Mouse (Mus musculus) limb, embryonic 14.5 days (tissue): ENCODE data around the gene Stk26. TPM values are rescaled to one million over a fixed set of nuclear protein-coding genes. Genes with fewer than 3 reads are reported as not detected.

Experiments used
- ATAC-seq: fragments of 200-750 bp; cut with Nextera tagmentation; 2 replicates; pipeline ENCODE4 v1.8.0; 2017; ENCODE audit warnings: low read depth, moderate number of reproducible peaks, moderate TSS enrichment; ENCODE audit not compliant: low FRiP score
- DNase-seq: peaks from one replicate; pipeline ENCODE4 v3.0.0-alpha.2; 2015; ENCODE audit warnings: low spot score
- H3K27ac ChIP-seq: fragments of 300-500 bp; sonication (generic); replicated peaks from 2 replicates; pipeline ENCODE4 v1.5.1; 2014; ENCODE audit warnings: low read depth, mild to moderate bottlenecking, low read length, moderate library complexity, mixed read lengths
- H3K27me3 ChIP-seq: fragments of 300-500 bp; sonication (generic); 2 replicates; pipeline ENCODE4 v1.6.1; 2014; ENCODE audit warnings: low read length, mixed read lengths; ENCODE audit not compliant: control insufficient read depth, insufficient read depth
- H3K36me3 ChIP-seq: fragments of 300-500 bp; sonication (generic); 2 replicates; pipeline ENCODE4 v1.6.1; 2014; ENCODE audit warnings: mild to moderate bottlenecking, low read length, moderate library complexity, mixed read lengths; ENCODE audit not compliant: control insufficient read depth, insufficient read depth
- H3K4me1 ChIP-seq: fragments of 300-500 bp; sonication (generic); 2 replicates; pipeline ENCODE4 v1.6.1; 2014; ENCODE audit warnings: antibody characterized with exemption, low read length, mixed read lengths; ENCODE audit not compliant: control insufficient read depth, insufficient read depth
- H3K4me2 ChIP-seq: fragments of 300-500 bp; sonication (generic); replicated peaks from 2 replicates; pipeline ENCODE4 v1.6.1; 2014; ENCODE audit warnings: low read depth, mild to moderate bottlenecking, low read length, moderate library complexity; ENCODE audit not compliant: severe bottlenecking
- H3K4me3 ChIP-seq: fragments of 300-500 bp; sonication (generic); replicated peaks from 2 replicates; pipeline ENCODE4 v1.5.1; 2014; ENCODE audit warnings: low read length
- H3K9ac ChIP-seq: fragments of 300-500 bp; sonication (generic); 2 replicates; pipeline ENCODE4 v1.6.1; 2014; ENCODE audit warnings: mild to moderate bottlenecking, low read depth, low read length, moderate library complexity; ENCODE audit not compliant: severe bottlenecking
- H3K9me3 ChIP-seq: fragments of 300-500 bp; sonication (generic); 2 replicates; pipeline ENCODE4 v1.6.1; 2016; ENCODE audit warnings: low read length; ENCODE audit not compliant: control insufficient read depth
- POLR2A ChIP-seq: fragments of 200-500 bp; IDR thresholded peaks from 2 replicates; pipeline ENCODE4 v1.8.0; 2012; ENCODE audit warnings: inconsistent platforms, mild to moderate bottlenecking, moderate library complexity, borderline replicate concordance; ENCODE audit not compliant: insufficient read depth, insufficient read length; ENCODE audit errors: extremely low read depth
- WGBS: fragments of 180-500 bp; shearing (Covaris S2); extraction: QIAGEN DNeasy Blood & Tissue Kit; methylation state at CpG from one replicate; pipeline ENCODE4 v1.1.7; 2014; 5-methylcytosine and 5-hydroxymethylcytosine counted together
- polyA plus RNA-seq, 2 experiments: library from polyadenylated mRNA; depleted of rRNA in 1 of 2; stranded (reverse) in 1 of 2; unstranded in 1 of 2; fragments of >200 nt; fragmentation: Nextera tagmentation in 1 of 2; extraction: Ambion mirVana in 1 of 2; gene quantifications; 2 replicates each; pipeline versions ENCODE4 v1.2.1 to v1.2.3; 2012 to 2014

The Stk26 gene
- polyA plus RNA-seq, 2 experiments, result 16.4 to 46.3 TPM

DNA sequence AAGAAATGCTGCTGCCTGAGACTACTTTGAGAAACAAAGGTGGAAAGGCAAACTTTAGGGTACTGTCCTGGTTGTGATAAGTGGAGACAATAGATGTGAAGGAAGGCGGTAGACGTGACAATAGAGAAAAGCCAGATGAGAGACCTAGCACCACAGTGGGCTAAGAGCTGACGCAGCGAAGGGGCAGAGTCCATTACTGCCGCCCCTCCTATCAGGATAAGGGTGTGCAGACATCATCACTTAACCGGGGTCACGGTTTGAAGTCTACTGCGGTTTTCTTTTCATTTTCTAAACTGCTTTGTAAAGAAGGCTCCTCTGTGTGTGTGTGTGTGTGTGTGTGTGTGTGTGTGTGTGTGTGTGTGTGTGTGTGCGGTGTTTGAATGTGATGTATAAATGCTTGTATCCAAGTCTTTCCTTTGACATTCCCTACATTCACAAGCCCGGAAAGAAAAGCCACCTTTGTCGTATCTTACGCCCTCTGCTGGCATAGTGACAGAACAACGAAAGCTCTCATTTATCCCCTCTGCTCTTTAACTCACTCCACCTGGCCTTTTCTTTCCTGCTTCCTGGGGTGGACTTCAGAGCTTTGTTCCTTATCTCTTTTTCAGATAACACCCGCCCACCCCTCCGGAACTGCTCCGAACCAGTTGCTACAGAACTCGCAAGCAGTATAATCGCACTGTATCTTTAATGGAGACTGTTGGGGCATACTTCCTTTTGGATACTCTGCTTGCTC, 84.0 kb downstream of the Stk26 start:
- 58% methylated on average over 18 of the region's 18 CpGs for WGBS
- Histone ChIP-seq H3K9ac (no peak overlapping the region), H3K9me3 (no peaks in the 10 kb centered on the region), H3K27ac (no peak overlapping the region), H3K4me2 (no peak overlapping the region), H3K4me1 (no peaks in the 10 kb centered on the region), H3K36me3 (no peaks in the 10 kb centered on the region), H3K4me3 (no peak overlapping the region), H3K27me3 (no peaks in the 10 kb centered on the region)
- TF ChIP-seq POLR2A, result no peak
- DNase-seq (no peak), ATAC-seq (no peak)

DNA sequence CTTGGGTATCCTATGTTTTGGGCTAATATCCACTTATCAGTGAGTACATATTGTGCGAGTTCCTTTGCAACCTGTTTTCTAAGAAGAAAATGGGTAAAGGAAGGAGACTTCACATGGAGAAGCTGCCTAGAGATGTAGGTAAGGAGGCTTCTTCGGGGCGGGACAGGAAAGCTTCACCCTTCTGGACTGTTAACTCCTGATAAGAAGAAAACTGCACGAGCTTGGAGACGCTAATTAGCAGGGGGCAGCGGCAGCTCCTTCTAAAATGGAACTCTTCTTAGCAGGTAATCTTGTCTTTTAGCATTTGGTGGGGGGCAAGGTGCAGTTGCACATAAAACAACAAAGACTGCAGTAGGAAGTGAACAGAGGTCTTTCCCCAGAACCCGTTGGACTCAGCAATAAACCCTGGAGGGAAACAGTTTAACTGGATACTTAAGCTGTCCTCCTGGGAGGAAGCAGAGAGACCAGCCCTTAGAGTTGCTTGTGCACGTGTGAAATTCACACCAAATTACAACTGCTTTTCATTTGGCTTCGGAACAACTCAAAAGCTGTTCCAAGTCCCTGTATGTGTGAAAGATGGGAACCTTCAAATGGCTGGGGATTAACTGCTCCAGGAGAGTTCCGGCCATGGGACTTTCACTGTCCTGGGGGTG, 86.2 kb downstream of the Stk26 start:
- 41% methylated on average over 10 of the region's 10 CpGs for WGBS
- Histone ChIP-seq H3K4me3 (no peak overlapping the region), H3K4me2 (no peak overlapping the region), H3K4me1 (no peaks in the 10 kb centered on the region), H3K36me3 (no peaks in the 10 kb centered on the region), H3K27ac (no peak overlapping the region), H3K9me3 (no peaks in the 10 kb centered on the region), H3K9ac (no peak overlapping the region), H3K27me3 (no peaks in the 10 kb centered on the region)
- DNase-seq (no peak), ATAC-seq (no peak)
- TF ChIP-seq POLR2A, result no peak

DNA sequence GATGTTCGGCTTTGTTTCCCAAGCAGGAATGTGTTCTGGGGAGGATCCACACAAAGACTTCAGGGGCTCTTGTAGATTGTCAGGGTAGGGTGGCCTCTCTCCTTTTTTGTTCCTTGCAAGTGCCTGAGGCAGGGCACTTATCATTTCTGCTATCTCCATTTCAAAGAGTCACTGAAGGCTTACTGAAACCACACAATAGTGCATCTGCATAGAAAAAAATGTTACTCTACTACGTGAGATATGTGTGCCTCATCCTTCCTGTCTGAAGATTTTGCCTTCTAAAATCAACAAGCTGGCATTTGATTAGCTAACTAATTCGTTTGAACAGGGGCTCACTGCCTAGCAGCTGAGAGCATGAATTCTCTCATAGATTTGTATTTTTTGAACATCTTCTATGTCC, 89.5 kb downstream of the Stk26 start:
- no peaks in the 10 kb centered on the region for H3K36me3 ChIP-seq
- no peak overlapping the region for H3K9ac ChIP-seq
- H3K4me3 ChIP-seq, result no peak overlapping the region
- H3K4me2 ChIP-seq, result no peak overlapping the region
- no peaks in the 10 kb centered on the region for H3K9me3 ChIP-seq
- DNase-seq (no peak), ATAC-seq (no peak)
- H3K4me1 ChIP-seq, result no peaks in the 10 kb centered on the region
- no peak for TF ChIP-seq POLR2A
- WGBS, result 71% methylated on average over 3 of the region's 3 CpGs
- H3K27me3 ChIP-seq, result no peaks in the 10 kb centered on the region
- no peak overlapping the region for H3K27ac ChIP-seq

DNA sequence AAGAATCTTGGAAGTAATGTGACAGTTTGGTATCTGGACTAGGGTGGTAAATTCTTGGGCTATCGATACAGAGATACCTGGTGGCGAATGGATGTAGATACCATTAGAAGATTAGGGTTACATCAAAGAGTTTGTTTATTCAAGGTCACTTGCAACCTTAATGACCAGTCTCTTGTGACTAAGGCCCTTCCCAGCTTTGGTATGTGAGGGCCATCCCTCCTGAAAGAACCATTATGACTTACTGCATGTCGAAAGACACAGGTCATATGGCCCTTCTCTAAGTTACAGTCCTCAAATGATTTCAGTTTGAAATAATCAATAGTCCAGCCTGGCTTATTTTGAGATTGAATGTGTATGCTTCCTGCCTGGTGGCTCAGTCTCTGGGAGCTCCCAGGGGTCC, 96.3 kb downstream of the Stk26 start:
- 71% methylated on average over 3 of the region's 3 CpGs for WGBS
- ATAC-seq, result no peak

DNA sequence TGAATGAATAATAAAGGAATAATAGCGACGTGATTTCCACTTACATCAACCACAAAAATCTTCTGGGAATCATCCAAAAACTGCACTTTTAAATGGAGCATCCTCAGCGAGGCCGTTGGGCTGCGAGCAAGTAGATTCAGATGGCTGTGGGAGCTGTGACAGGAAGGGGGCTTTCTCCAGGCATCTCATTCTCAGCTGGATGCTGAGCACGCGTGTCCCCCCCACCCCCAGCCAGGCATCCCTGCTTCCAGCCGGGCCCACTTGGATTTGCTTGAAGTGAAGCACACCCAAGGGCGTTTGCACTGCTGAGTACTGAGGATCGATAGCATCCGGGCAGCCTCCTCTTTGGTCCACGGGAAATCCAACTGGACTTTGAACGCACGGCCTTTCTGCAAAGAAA, 101.8 kb downstream of the Stk26 start, which contains the start of gene Frmd7:
Gene Frmd7, minus strand, starts transcription at position 101 of the 400 bp plus-strand sequence.
- Histone ChIP-seq H3K9ac (no peak within 1 kb of the TSS), H3K4me1 (no peaks in the 10 kb centered on the region), H3K4me2 (no peak within 1 kb of the TSS), H3K9me3 (no peaks in the 10 kb centered on the region), H3K27ac (no peak within 1 kb of the TSS), H3K36me3 (no peaks in the 10 kb centered on the region), H3K27me3 (no peaks in the 10 kb centered on the region), H3K4me3 (no peak within 1 kb of the TSS)
- ATAC-seq, result no peak
- no peak for TF ChIP-seq POLR2A
- WGBS, result 74% methylated on average over 14 of the region's 14 CpGs
- no peak for DNase-seq

More for the DNA sequence above, 96.3 kb downstream of the Stk26 start:
- no peak overlapping the region for H3K27ac ChIP-seq
- no peak for TF ChIP-seq POLR2A
- H3K4me3 ChIP-seq, result no peak overlapping the region
- no peak overlapping the region for H3K9ac ChIP-seq
- H3K36me3 ChIP-seq, result no peaks in the 10 kb centered on the region
- no peak for DNase-seq
- no peak overlapping the region for H3K4me2 ChIP-seq
- H3K9me3 ChIP-seq, result no peaks in the 10 kb centered on the region
- no peaks in the 10 kb centered on the region for H3K27me3 ChIP-seq
- H3K4me1 ChIP-seq, result no peaks in the 10 kb centered on the region

Other genes starting within 250 kb of the Stk26 start
- 0.38 and 0.55 TPM in 2 replicates for gene Frmd7, start 101.7 kb downstream of the Stk26 start, polyA plus RNA-seq (2012; rRNA removed)
- 0.10 and 0.11 TPM in 2 replicates for gene Frmd7, start 101.7 kb downstream of the Stk26 start, polyA plus RNA-seq (2014; fragmentation: Nextera tagmentation; extraction: Ambion mirVana)
- gene Rap2c, start 177.0 kb downstream of the Stk26 start, polyA plus RNA-seq (2012; rRNA removed), result 33.8 and 34.4 TPM in 2 replicates
- 36.2 and 39.0 TPM in 2 replicates for gene Rap2c, start 177.0 kb downstream of the Stk26 start, polyA plus RNA-seq (2014; fragmentation: Nextera tagmentation; extraction: Ambion mirVana)